Mouse (Mus musculus) heart, embryonic 15.5 days (tissue): ENCODE results near the gene Gtf3c2. TPM values are rescaled to one million over a fixed set of nuclear protein-coding genes. Genes with fewer than 3 reads are reported as not detected.

Experiments
- ATAC-seq: fragments of 200-750 bp; cut with Nextera tagmentation; replicated peaks from 2 replicates; pipeline ENCODE4 v1.8.0; 2017; ENCODE audit warnings: low read depth, moderate TSS enrichment; ENCODE audit not compliant: insufficient number of reproducible peaks, insufficient read depth, low FRiP score
- H3K27ac ChIP-seq: fragments of 300-500 bp; sonication (generic); 2 replicates; pipeline ENCODE4 v1.5.1; 2015; ENCODE audit warnings: mild to moderate bottlenecking, inconsistent platforms
- H3K27me3 ChIP-seq: fragments of 300-500 bp; sonication (generic); 2 replicates; pipeline ENCODE4 v1.6.1; 2015; ENCODE audit warnings: inconsistent platforms
- H3K36me3 ChIP-seq: fragments of 300-500 bp; sonication (generic); 2 replicates; pipeline ENCODE4 v1.6.1; 2015; ENCODE audit warnings: mild to moderate bottlenecking, inconsistent platforms
- H3K4me1 ChIP-seq: fragments of 300-500 bp; sonication (generic); replicated peaks from 2 replicates; pipeline ENCODE4 v1.6.1; 2015; ENCODE audit warnings: inconsistent platforms
- H3K4me2 ChIP-seq: fragments of 300-500 bp; sonication (generic); 2 replicates; pipeline ENCODE4 v1.6.1; 2015; ENCODE audit warnings: inconsistent platforms, mild to moderate bottlenecking, moderate library complexity
- H3K4me3 ChIP-seq: fragments of 300-500 bp; sonication (generic); 2 replicates; pipeline ENCODE4 v1.5.1; 2015; ENCODE audit warnings: mild to moderate bottlenecking, inconsistent platforms
- H3K9ac ChIP-seq: fragments of 300-500 bp; sonication (generic); 2 replicates; pipeline ENCODE4 v1.6.1; 2015; ENCODE audit warnings: mild to moderate bottlenecking, inconsistent platforms
- H3K9me3 ChIP-seq: fragments of 300-500 bp; sonication (generic); replicated peaks from 2 replicates; pipeline ENCODE4 v1.6.1; 2016; ENCODE audit warnings: inconsistent platforms
- WGBS: fragments of 180-500 bp; shearing (Covaris S2); methylation state at CpG from one replicate; pipeline ENCODE4 v1.1.7; 2015; ENCODE audit warnings: mixed read lengths; 5-methylcytosine and 5-hydroxymethylcytosine counted together
- polyA plus RNA-seq: library from polyadenylated mRNA; unstranded; fragments of >200 nt; fragmentation: Nextera tagmentation; extraction: Ambion mirVana; gene quantifications from 2 replicates; pipeline ENCODE4 v1.2.1, GENCODE M21; 2015

Gtf3c2 gene
- polyA plus RNA-seq, 1 experiment from 2014 or later: 37.2 TPM

GRCm38 (mm10) chr5:31137658-31138057 lies 42.3 kb downstream of the Gtf3c2 start:
- H3K4me2 ChIP-seq: peak overlapping the region; percentile 57
- peaks cover 25% of the 10 kb centered on the region for H3K4me1 ChIP-seq
- peak overlapping the region; percentile 31 for H3K4me3 ChIP-seq
- H3K9me3 ChIP-seq: no peaks in the 10 kb centered on the region
- no peak overlapping the region for H3K9ac ChIP-seq
- no peak for ATAC-seq
- no peak overlapping the region for H3K27ac ChIP-seq
- H3K36me3 ChIP-seq: peaks cover 5% of the 10 kb centered on the region
- peaks cover 64% of the 10 kb centered on the region for H3K27me3 ChIP-seq
- WGBS: 2% methylated on average over 13 of the region's 13 CpGs

GRCm38 (mm10) chr5:31136730-31137424 lies 43.1 kb downstream of the Gtf3c2 start:
- 2% methylated on average over 33 of the region's 33 CpGs for WGBS
- Histone ChIP-seq H3K9me3 (no peaks in the 10 kb centered on the region), H3K27me3 (peaks cover 64% of the 10 kb centered on the region), H3K36me3 (peaks cover 4% of the 10 kb centered on the region), H3K27ac (no peak overlapping the region), H3K4me1 (peaks cover 25% of the 10 kb centered on the region), H3K4me3 (peak overlapping the region; percentile 31), H3K9ac (no peak overlapping the region), H3K4me2 (peak overlapping the region; percentile 57)
- no peak for ATAC-seq

- Histone ChIP-seq H3K4me3 (no peak overlapping the region), H3K27ac (no peak overlapping the region), H3K9ac (no peak overlapping the region), H3K4me1 (no peaks in the 10 kb centered on the region), H3K9me3 (no peaks in the 10 kb centered on the region), H3K36me3 (no peaks in the 10 kb centered on the region), H3K4me2 (no peak overlapping the region), H3K27me3 (peaks cover 2% of the 10 kb centered on the region; the same call in 1 of the 2 replicates)
- WGBS: 37% methylated on average over 5 of the region's 5 CpGs
- no peak for ATAC-seq
Measured at GRCm38 (mm10) chr5:31126050-31126449, 53.9 kb downstream of the Gtf3c2 start.

DNA sequence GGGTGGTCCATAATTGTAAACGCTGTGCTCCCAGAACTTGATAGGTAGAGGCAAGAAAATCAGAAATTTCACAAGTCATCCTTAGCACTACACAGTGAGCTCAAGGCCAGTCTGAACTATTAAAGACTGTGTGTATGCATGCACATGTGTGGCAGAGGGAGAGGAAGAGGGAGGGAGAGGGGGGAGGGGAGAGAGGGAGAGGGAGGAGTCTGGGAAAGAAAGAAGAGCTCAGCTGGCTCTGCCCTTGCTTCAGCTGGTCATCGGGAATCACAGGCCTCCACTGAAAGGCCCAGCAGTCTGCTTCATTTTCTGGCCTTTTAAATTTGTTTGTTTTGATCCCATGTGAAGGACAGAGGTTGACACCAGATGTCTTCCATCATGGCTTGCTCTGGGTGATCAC lies 56.5 kb downstream of the Gtf3c2 start:
- Histone ChIP-seq H3K36me3 (no peaks in the 10 kb centered on the region), H3K4me2 (no peak overlapping the region), H3K4me1 (no peaks in the 10 kb centered on the region), H3K27me3 (no peaks in the 10 kb centered on the region), H3K9me3 (no peaks in the 10 kb centered on the region), H3K27ac (no peak overlapping the region), H3K9ac (no peak overlapping the region), H3K4me3 (no peak overlapping the region)
- ATAC-seq: no peak
- WGBS: 41% methylated on average over 2 of the region's 2 CpGs

GRCm38 (mm10) chr5:31121111-31121510 lies 58.8 kb downstream of the Gtf3c2 start:
- WGBS: 75% methylated on average over 8 of the region's 8 CpGs
- no peak overlapping the region for H3K4me2 ChIP-seq
- H3K9ac ChIP-seq: no peak overlapping the region
- H3K4me3 ChIP-seq: no peak overlapping the region
- peaks cover 5% of the 10 kb centered on the region; the same call in 1 of the 2 replicates for H3K27me3 ChIP-seq
- no peaks in the 10 kb centered on the region for H3K36me3 ChIP-seq
- no peak overlapping the region for H3K27ac ChIP-seq
- no peak for ATAC-seq
- peaks cover 8% of the 10 kb centered on the region; the same call in 1 of the 2 replicates for H3K4me1 ChIP-seq
- no peaks in the 10 kb centered on the region for H3K9me3 ChIP-seq

DNA sequence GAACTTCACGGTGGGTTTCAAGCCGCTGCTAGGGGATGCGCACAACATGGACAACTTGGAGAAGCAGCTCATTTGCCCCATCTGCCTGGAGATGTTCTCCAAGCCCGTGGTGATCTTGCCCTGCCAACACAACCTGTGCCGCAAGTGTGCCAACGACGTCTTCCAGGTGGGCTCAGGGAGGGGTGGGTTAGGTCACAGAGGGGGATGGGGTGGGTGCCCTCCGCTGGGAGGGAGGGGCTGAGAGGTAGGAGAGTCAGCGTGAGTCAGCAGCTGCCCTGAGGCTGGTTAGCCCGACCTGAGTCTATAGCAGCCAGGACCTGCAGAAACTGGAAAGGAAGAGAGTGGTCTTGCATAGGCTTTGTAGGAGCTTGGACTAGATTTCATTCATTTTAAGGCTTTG lies 63.0 kb downstream of the Gtf3c2 start:
- Histone ChIP-seq H3K4me1 (peaks cover 8% of the 10 kb centered on the region; the same call in 1 of the 2 replicates), H3K4me2 (peak overlapping the region; percentile 57), H3K9me3 (no peaks in the 10 kb centered on the region), H3K27ac (peak overlapping the region; percentile 69), H3K4me3 (peak overlapping the region; percentile 39), H3K27me3 (peaks cover 5% of the 10 kb centered on the region; the same call in 1 of the 2 replicates), H3K36me3 (no peaks in the 10 kb centered on the region), H3K9ac (0 out of 2 replicates have a peak overlapping the region, but pooled peaks have one; percentile 17)
- peak; percentile 18; the same call in 1 of the 2 replicates for ATAC-seq
- 12% methylated on average over 10 of the region's 10 CpGs for WGBS

DNA sequence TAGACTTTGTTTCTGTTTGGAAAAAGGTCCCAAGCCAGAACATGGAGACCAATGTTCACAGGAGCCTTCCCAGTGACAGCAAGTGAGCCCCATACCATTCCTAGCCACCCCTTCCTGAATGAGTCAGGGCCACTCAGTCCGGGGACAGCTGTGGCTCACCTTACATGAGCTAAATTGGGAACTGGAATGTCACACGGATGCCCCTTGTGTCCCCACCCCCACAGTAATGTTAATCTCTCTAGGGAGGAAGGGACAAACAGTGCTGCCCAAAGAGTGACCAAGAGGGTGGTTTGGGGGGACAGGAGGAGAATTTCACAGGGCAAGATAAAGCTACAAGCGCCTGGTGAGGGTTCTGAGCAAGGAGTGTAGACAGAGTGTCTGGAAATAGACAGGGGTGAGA lies 63.6 kb downstream of the Gtf3c2 start, which contains the start of gene Trim54:
TSS of gene Trim54 (plus strand) at position 359 of the 400 bp plus-strand sequence.
- 12% methylated on average over 3 of the region's 3 CpGs for WGBS
- Histone ChIP-seq H3K9me3 (no peaks in the 10 kb centered on the region), H3K4me3 (peak within 1 kb of the TSS; percentile 39), H3K36me3 (no peaks in the 10 kb centered on the region), H3K4me2 (peak within 1 kb of the TSS; percentile 57), H3K27me3 (peaks cover 5% of the 10 kb centered on the region; the same call in 1 of the 2 replicates), H3K9ac (0 out of 2 replicates have a peak within 1 kb of the TSS, but pooled peaks have one; percentile 17), H3K4me1 (peaks cover 8% of the 10 kb centered on the region; the same call in 1 of the 2 replicates), H3K27ac (peak within 1 kb of the TSS; percentile 69)
- peak; percentile 66; the same call in 1 of the 2 replicates for ATAC-seq

DNA sequence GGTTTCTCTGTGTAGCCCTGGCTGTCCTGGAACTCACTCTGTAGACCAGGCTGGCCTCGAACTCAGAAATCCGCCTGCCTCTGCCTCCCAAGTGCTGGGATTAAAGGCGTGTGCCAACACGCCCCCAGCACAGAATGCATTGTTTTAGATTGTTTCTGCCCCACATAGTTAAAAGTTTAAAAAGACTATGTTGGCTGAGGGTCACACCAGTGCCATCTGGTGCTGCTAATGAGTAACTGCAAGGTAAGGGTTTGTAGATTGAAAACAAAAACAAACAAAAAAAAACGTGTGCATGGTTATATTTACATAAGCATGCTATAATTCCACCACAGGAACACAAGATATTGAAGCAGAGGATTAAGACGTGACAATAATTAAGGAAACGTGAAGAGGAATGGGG lies 69.2 kb downstream of the Gtf3c2 start:
- WGBS: 28% methylated on average over 7 of the region's 7 CpGs
- H3K27me3 ChIP-seq: no peaks in the 10 kb centered on the region
- ATAC-seq: no peak
- H3K4me2 ChIP-seq: no peak overlapping the region
- H3K27ac ChIP-seq: no peak overlapping the region
- H3K9me3 ChIP-seq: no peaks in the 10 kb centered on the region
- H3K4me3 ChIP-seq: no peak overlapping the region
- no peaks in the 10 kb centered on the region for H3K4me1 ChIP-seq
- no peaks in the 10 kb centered on the region for H3K36me3 ChIP-seq
- no peak overlapping the region for H3K9ac ChIP-seq

DNA sequence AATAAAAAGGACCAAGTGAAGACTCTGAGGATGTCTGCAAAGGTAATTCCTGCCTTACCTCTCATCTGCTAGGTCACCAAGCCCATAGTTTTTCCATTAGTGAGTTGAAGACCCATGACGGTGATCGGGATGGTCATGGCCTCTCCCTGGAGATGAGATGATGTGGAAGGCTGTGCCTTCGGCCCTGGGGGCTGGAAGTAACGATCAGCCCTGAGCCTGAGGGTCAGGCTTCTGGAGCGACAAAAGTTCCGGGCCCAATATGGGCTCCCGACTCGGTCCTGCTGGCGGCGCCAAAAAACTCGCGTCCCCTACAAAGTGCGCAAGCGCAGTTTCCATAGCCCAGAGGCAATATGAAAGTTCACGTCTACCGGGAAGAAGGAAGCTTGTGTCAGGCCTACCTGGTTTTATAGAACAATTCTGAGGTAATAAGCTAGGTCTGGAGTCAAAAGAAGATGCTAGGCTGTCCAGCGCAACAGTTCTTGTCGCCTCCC lies 71.9 kb downstream of the Gtf3c2 start, which contains the start of gene Slc30a3:
TSS of gene Slc30a3 (minus strand) at position 238 of the 491 bp plus-strand sequence.
- Histone ChIP-seq H3K4me3 (no peak within 1 kb of the TSS), H3K4me1 (no peaks in the 10 kb centered on the region), H3K9ac (no peak within 1 kb of the TSS), H3K4me2 (no peak within 1 kb of the TSS), H3K27me3 (0 out of 2 replicates have a peak, but pooled peaks cover 4% of the 10 kb centered on the region), H3K9me3 (no peaks in the 10 kb centered on the region), H3K36me3 (no peaks in the 10 kb centered on the region), H3K27ac (no peak within 1 kb of the TSS)
- ATAC-seq: no peak
- WGBS: 92% methylated on average over 18 of the region's 18 CpGs
